Mouse (Mus musculus) left cerebral cortex, adult 2 months (tissue): Measurements from ENCODE around the gene Tmcc1. TPM values are rescaled to one million over a fixed set of nuclear protein-coding genes. Genes with fewer than 3 reads are reported as not detected.

Experiments
- DNase-seq, 2 experiments: peaks; one replicate each; pipeline ENCODE4 v3.0.0; 2021 to 2022; ENCODE audit warnings: low spot score in 2 of 2, mixed read lengths in 1 of 2; ENCODE audit errors: extremely low spot score in 1 of 2
- H3K27ac ChIP-seq: fragments of 200-600 bp; 2 replicates; pipeline ENCODE4 v1.8.1; 2022
- H3K4me3 ChIP-seq: fragments of 200-600 bp; 2 replicates; pipeline ENCODE4 v1.8.1; 2022
- CTCF ChIP-seq: fragments of 200-600 bp; IDR thresholded peaks from 2 replicates; pipeline ENCODE4 v1.8.1; 2022; ENCODE audit warnings: antibody characterized with exemption, mild to moderate bottlenecking, moderate library complexity
- intact Hi-C: fragments of 180-260 bp; cut with DNase I; formaldehyde crosslinking; loops from one replicate; pipeline ENCODE4 v1.15.1; 2025
- total RNA-seq, 2 experiments: library from RNA; stranded (reverse); gene quantifications; 2 replicates each; pipeline ENCODE4 v1.2.3; 2021

Tmcc1 gene
- total RNA-seq, 2 experiments from 2014 or later = 72.8 to 76.7 TPM

DNA sequence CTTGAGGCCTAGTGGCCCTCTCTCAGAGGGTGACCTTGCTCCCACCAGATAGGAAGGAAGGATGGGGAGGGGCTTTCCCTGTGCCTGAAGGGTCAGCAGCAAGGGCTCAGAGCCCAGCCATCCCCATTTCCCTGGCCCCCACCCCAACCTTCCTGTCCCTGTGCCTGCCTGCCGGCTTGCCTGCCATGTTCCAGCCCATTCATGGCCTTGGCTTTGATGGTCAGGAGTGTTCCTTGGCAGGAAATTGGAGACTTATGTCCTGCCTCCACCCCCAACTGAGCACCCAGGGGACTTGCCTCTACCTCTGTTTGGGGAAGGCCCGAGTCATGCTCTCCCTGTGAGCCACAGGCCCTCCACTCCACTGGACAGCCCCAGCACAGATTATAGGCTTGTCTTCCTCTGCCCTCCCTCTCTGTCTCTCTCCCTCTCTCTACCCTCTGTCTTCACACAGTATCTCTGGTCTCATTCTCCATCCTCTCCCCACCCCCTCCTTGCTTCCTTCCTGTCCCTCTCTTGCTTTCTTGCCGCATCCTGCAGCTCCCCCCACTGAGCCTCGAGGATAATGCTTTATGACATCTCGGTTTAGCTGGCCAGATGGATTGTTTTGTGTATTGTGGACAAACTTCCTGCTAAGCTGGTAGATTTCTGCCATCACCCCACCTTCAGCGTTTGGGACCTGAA is 197.0 kb downstream of the Tmcc1 start:
- Histone ChIP-seq H3K4me3 (no peak overlapping the region), H3K27ac (peak overlapping the region; percentile 48)
- DNase-seq = no peak
- intact Hi-C loops = loop anchor here (2.0 kb wide), 1 partner anchor 96 kb away; no protein-coding TSS in a partner anchor
- peak; percentile 33 for TF ChIP-seq CTCF

GRCm38 (mm10) chr6:115995531-115995941 is 197.8 kb downstream of the Tmcc1 start:
- peak overlapping the region; percentile 44 for H3K27ac ChIP-seq

DNA sequence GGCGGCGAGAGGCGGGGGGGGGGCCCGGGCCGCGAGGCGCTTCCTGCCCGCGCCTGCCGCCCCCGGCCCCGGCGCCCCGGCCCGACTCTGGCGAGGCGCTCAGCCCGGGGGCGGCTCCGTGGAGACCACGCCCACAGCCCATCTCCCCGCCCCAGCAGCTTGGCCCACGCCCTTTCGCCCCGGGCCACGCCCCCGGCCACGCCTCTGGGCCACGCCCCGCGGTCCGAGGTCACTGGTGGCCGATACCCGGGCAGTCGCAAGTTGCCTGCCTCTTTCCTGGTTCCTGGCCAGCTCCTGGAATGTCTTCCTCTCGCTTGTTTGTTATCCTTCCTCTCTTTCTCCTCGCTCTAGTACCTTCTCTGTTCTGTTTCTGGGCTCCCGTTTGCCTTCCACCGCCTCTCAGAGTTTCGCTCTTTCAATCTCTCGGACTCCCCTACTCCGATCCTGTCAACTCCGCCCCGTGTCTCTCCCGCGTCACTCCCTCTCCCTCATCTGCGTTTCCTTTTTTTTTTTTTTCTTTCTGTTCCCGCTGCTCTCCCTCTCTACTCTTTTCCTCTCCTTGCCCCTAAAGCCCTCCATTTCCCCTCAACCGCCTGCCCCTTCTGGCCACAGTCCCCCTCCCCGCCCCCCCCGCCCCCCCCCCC is 198.3 kb downstream of the Tmcc1 start, which contains the start of gene Plxnd1:
TSS of gene Plxnd1 (minus strand) at position 129 of the 644 bp plus-strand sequence.
- peak within 1 kb of the TSS; percentile 89 for H3K27ac ChIP-seq
- no peak for TF ChIP-seq CTCF
- peak within 1 kb of the TSS; percentile 73 for H3K4me3 ChIP-seq
- intact Hi-C loops = loop anchor here (5.0 kb wide), 1 partner anchor 143 kb away; the partner anchor contains the start of genes Ift122 and Mbd4
- peak; percentile 84 to 86 for DNase-seq

More at GRCm38 (mm10) chr6:115995531-115995941, 197.8 kb downstream of the Tmcc1 start:
- intact Hi-C loops = no loop called here
- DNase-seq = no peak
- H3K4me3 ChIP-seq = no peak overlapping the region
- TF ChIP-seq CTCF = no peak

DNA sequence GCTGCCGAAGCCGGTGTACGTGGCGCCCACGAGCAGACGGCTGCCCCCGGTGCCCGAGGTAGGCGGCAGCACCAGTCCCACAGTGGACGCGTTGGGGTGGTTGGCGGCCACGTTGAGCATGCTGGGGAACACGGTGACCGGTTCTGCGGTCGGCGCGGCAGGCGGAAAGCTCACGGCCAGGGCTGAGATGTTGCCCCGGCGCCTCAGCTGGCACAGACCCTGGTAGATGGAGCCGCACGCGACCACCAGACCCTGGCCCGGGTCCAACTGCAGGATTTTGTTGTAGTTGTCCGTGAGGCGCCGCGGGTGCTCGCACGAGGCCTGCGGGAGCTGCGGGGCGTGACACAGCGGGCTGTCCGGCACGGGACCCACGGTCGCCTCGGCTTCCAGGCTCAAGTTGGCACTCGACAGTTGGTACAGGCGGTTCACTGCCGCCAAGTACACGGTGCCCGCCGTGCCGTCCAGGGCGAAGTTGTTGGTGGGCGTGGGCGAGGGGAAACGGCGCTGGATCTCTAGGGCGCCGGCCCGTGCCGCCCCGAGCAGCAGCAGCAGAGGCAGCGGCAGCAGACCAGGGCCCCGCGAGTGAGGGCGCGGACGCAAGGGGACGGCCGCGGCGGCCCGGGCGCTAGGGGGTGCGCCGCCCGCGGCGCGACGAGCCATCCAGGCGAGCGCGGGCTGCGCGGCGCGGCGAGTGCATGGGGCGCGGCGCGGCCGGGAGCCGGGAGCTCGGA is 199.0 kb downstream of the Tmcc1 start:
- DNase-seq = no peak
- Histone ChIP-seq H3K4me3 (peak overlapping the region; percentile 73), H3K27ac (peak overlapping the region; percentile 89)
- no peak for TF ChIP-seq CTCF
- intact Hi-C loops = loop anchor here (5.0 kb wide), 1 partner anchor 142 kb away; the partner anchor contains the start of genes Ift122 and Mbd4

DNA sequence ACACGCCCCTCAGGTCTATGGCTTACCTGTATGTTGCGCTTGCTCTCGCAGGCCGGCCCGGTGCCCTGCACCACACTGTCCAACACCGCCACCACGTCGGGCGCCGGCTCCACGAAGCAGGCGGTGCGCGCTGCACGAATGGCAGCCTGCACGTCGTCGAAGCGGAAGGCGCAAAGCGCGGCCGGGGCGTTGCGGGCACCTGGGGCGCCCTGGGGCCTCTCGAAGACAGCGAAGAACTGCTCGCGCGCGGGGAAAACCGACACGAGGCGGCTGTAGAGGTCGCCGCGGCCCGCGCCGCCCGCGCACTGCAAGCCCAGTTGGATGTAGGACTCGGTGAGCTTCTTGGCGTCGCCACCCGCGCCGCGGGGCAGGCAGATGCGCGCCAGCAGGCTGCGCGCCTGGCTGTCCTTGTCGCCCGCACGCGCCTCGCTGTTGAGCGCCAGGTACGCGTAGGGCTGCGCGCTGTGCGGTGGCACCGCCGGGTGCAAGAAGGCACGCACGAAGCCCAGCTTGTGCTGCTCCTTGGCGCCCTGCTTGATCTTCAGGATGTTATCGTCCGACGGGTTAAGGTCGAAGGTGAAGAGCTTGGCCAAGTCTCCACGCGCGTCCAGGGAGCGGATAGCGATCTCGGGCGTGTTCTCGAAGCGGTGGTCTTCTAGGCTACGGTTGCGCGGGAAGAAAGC is 199.7 kb downstream of the Tmcc1 start:
- no peak for TF ChIP-seq CTCF
- peak overlapping the region; percentile 73 for H3K4me3 ChIP-seq
- intact Hi-C loops = loop anchor here (5.0 kb wide), 1 partner anchor 141 kb away; the partner anchor contains the start of genes Ift122 and Mbd4
- peak; percentile 50 to 61 for DNase-seq
- peak overlapping the region; percentile 89 for H3K27ac ChIP-seq

GRCm38 (mm10) chr6:115992981-115993380 is 200.3 kb downstream of the Tmcc1 start:
- intact Hi-C loops = loop anchor here (5.0 kb wide), 1 partner anchor 141 kb away; the partner anchor contains the start of genes Ift122 and Mbd4

GRCm38 (mm10) chr6:115991881-115992620 is 201.2 kb downstream of the Tmcc1 start:
- no peak for TF ChIP-seq CTCF
- peak overlapping the region; percentile 89 for H3K27ac ChIP-seq
- no peak for DNase-seq
- H3K4me3 ChIP-seq = peak overlapping the region; percentile 73
- intact Hi-C loops = loop anchor here (5.0 kb wide), 1 partner anchor 140 kb away; the partner anchor contains the start of genes Ift122 and Mbd4

More at GRCm38 (mm10) chr6:115992981-115993380, 200.3 kb downstream of the Tmcc1 start:
- H3K4me3 ChIP-seq = peak overlapping the region; percentile 73
- no peak for TF ChIP-seq CTCF
- peak overlapping the region; percentile 89 for H3K27ac ChIP-seq
- DNase-seq = no peak

DNA sequence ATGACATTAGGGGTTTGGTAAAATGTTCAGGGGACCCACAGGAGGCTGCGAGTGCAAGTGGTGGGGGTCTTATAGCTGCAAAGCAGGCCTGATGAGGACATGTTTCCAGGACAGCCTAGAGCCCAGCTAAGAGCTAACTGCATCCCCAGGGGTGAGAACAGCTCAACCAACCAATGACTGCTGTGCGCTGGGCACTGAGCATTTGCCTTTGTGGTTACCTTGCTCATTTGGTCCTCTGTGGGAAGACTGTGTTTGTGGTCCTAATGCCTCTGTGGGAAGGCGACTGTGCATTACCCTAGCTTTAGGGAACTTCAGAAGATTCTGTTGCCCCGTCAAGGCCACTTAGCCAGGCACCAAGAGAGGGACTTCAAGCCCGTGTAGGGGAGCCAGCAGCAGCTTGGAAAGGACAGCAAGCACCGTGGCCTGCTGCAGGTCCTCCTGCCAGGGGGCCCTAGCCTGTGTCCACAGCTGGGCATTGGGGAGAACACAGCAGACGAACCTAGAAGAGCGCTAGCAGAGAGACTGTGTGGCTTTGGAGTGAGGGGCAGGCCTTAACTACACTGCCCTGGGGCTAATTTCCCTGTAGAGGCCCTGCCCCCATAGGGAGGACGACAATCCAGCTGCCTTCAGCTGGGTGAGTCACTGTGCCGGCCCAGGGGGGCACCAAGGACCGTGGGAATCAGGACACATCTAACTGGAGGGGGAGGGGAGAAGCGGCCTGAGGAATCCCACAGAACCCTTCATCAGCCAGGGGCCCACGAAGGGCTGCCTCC is 202.0 kb downstream of the Tmcc1 start:
- TF ChIP-seq CTCF = no peak
- intact Hi-C loops = loop anchor here (5.0 kb wide), 1 partner anchor 139 kb away; the partner anchor contains the start of genes Ift122 and Mbd4

GRCm38 (mm10) chr6:115990479-115990878 is 202.8 kb downstream of the Tmcc1 start:
- no peak for DNase-seq
- peak overlapping the region; percentile 73 for H3K4me3 ChIP-seq
- H3K27ac ChIP-seq = peak overlapping the region; percentile 89
- no peak for TF ChIP-seq CTCF
- intact Hi-C loops = loop anchor here (5.0 kb wide), 1 partner anchor 138 kb away; the partner anchor contains the start of genes Ift122 and Mbd4

More for the DNA sequence above, 202.0 kb downstream of the Tmcc1 start:
- no peak for DNase-seq
- Histone ChIP-seq H3K4me3 (peak overlapping the region; percentile 73), H3K27ac (peak overlapping the region; percentile 89)

DNA sequence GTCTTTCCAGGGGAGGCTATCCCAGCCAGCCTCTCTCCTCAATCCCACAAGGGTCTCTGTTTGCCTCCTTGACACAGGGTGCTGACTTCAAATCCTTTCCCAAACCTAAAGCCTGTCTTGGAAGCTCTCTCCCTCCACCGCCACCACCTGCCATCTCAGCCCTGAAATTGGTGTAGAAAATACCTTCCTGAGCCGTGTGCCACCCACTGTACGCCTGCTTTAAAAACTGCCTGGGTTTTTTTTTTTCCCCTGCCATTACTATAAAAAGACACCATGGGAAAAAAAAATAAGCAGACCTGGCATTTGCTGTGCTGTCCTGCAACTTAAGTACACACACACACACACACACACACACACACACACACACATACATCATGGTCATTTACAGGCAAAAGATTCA is 203.2 kb downstream of the Tmcc1 start:
- intact Hi-C loops = loop anchor here (5.0 kb wide), 1 partner anchor 138 kb away; the partner anchor contains the start of genes Ift122 and Mbd4
- peak overlapping the region; percentile 80 for H3K27ac ChIP-seq
- TF ChIP-seq CTCF = no peak
- no peak overlapping the region for H3K4me3 ChIP-seq
- DNase-seq = no peak
